Mouse (Mus musculus) stomach, embryonic 14.5 days (tissue): ENCODE data around the gene Ncapd3. TPM values are rescaled to one million over a fixed set of nuclear protein-coding genes. Genes with fewer than 3 reads are reported as not detected.

ENCODE experiments used
- ATAC-seq: fragments of 200-750 bp; cut with Nextera tagmentation; 2 replicates; pipeline ENCODE4 v1.8.0; 2017; ENCODE audit warnings: low read depth, moderate TSS enrichment; ENCODE audit not compliant: insufficient number of reproducible peaks, insufficient read depth, low FRiP score
- H3K27ac ChIP-seq: fragments of 300-500 bp; sonication (generic); 2 replicates; pipeline ENCODE4 v1.5.1; 2014; ENCODE audit warnings: mild to moderate bottlenecking, low read length, moderate library complexity, mixed read lengths
- H3K27me3 ChIP-seq: fragments of 300-500 bp; sonication (generic); 2 replicates; pipeline ENCODE4 v1.6.1; 2014; ENCODE audit warnings: low read length, control low read depth, mixed read lengths; ENCODE audit not compliant: control insufficient read depth, insufficient read depth
- H3K36me3 ChIP-seq: fragments of 300-500 bp; sonication (generic); 2 replicates; pipeline ENCODE4 v1.6.1; 2014; ENCODE audit warnings: mild to moderate bottlenecking, control low read depth, low read length, moderate library complexity, mixed read lengths; ENCODE audit not compliant: control insufficient read depth, insufficient read depth
- H3K4me1 ChIP-seq: fragments of 300-500 bp; sonication (generic); 2 replicates; pipeline ENCODE4 v1.6.1; 2014; ENCODE audit warnings: low read length, control low read depth, mixed read lengths; ENCODE audit not compliant: control insufficient read depth, insufficient read depth
- H3K4me2 ChIP-seq: fragments of 300-500 bp; sonication (generic); replicated peaks from 2 replicates; pipeline ENCODE4 v1.6.1; 2014; ENCODE audit warnings: low read depth, low read length, control low read depth
- H3K4me3 ChIP-seq: fragments of 300-500 bp; sonication (generic); 2 replicates; pipeline ENCODE4 v1.5.1; 2014; ENCODE audit warnings: low read depth, low read length, control low read depth
- H3K9ac ChIP-seq: fragments of 300-500 bp; sonication (generic); replicated peaks from 2 replicates; pipeline ENCODE4 v1.6.1; 2014; ENCODE audit warnings: low read depth, mild to moderate bottlenecking, control low read depth, low read length, moderate library complexity, mixed read lengths
- H3K9me3 ChIP-seq: fragments of 300-500 bp; sonication (generic); 2 replicates; pipeline ENCODE4 v1.6.1; 2016; ENCODE audit warnings: low read depth, low read length, control low read depth; ENCODE audit not compliant: control insufficient read depth
- WGBS: fragments of 180-500 bp; shearing (Covaris S2); extraction: QIAGEN DNeasy Blood & Tissue Kit; methylation state at CpG from one replicate; pipeline ENCODE4 v1.1.7; 2014; 5-methylcytosine and 5-hydroxymethylcytosine counted together
- polyA plus RNA-seq: library from polyadenylated mRNA; unstranded; fragments of >200 nt; fragmentation: Nextera tagmentation; extraction: Ambion mirVana; gene quantifications from 2 replicates; pipeline ENCODE4 v1.2.1, GENCODE M21; 2014

The Ncapd3 gene
- polyA plus RNA-seq, 1 experiment from 2014 or later: 33.7 TPM

GRCm38 (mm10) chr9:27023681-27024080 lies 6.3 kb upstream of the Ncapd3 start:
- Histone ChIP-seq H3K4me2 (no peak overlapping the region), H3K27ac (no peak overlapping the region), H3K4me3 (no peak overlapping the region), H3K4me1 (peaks cover 16% of the 10 kb centered on the region), H3K36me3 (peaks cover 7% of the 10 kb centered on the region), H3K27me3 (no peaks in the 10 kb centered on the region), H3K9me3 (no peaks in the 10 kb centered on the region), H3K9ac (no peak overlapping the region)
- WGBS: 84% methylated on average over 4 of the region's 4 CpGs
- no peak for ATAC-seq

DNA sequence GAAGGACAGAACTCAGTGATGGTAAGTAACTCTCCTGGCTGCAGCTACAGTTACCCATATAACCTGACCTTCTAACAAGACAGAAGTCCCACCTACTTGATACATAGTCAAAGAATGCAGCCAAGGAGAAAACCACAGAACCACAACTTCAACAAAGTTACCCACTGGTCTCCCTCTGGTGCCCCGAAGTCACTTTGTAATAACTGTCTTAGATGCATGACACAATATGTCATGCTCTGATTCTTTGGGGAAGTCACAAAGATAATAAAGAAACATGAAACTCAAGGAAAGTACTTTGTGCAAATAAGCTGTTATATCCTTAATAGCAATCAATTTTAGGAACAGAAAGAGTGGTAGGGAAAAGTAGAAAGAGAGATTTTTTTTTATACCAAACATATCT lies 3.3 kb upstream of the Ncapd3 start:
- Histone ChIP-seq H3K9ac (no peak overlapping the region), H3K27me3 (no peaks in the 10 kb centered on the region), H3K36me3 (peaks cover 3% of the 10 kb centered on the region), H3K27ac (no peak overlapping the region), H3K4me1 (peaks cover 24% of the 10 kb centered on the region), H3K4me2 (no peak overlapping the region), H3K9me3 (no peaks in the 10 kb centered on the region), H3K4me3 (no peak overlapping the region)
- ATAC-seq: no peak
- WGBS: 83% methylated on average over 1 of the region's 1 CpGs

DNA sequence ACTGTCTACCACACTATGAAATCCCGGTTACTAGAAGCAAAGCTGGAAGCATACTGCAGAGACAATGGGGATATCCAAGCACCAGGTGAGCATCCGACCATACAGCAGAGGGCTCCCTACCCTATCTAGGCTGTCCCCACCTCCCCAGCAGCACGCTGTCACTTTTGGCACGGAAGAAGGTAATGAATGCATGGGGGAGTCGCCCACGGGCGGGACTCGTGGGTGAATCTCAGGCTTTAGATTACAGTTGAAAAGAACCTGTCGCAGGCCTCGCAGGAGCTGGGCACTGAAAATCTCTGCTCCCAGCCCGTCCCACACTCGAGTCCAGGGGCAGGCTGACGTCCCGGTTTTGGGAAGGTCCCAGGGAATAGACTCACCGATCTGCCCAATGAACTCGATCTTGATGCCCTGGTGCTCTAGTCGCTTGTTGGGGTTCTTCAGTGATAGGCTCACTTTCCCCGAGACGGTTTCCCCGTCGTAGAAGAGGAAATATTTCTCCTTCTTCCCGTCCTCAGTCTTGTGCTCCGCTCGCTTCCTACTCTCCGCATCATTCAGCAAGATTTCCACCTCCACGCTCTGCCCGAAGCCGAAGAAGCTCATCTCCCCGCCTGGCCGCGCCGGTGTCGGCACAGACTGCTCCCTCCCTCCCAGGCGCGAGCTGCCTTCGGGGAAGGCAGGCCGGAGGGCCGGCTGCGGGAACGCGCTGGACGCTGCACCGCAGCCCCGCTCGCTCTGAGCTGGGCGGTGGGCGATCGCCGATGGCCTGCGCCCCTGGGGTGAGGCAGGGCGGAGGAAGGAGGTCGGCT lies 750 bp upstream of the Ncapd3 start:
- Histone ChIP-seq H3K27me3 (no peaks in the 10 kb centered on the region), H3K27ac (peak overlapping the region; percentile 92), H3K9me3 (no peaks in the 10 kb centered on the region), H3K36me3 (peaks cover 3% of the 10 kb centered on the region), H3K9ac (peak overlapping the region; percentile 89), H3K4me3 (peak overlapping the region; percentile 93), H3K4me1 (peaks cover 31% of the 10 kb centered on the region), H3K4me2 (peak overlapping the region; percentile 91)
- peak; percentile 21 for ATAC-seq
- under 1% methylated on average over 52 of the region's 52 CpGs for WGBS

DNA sequence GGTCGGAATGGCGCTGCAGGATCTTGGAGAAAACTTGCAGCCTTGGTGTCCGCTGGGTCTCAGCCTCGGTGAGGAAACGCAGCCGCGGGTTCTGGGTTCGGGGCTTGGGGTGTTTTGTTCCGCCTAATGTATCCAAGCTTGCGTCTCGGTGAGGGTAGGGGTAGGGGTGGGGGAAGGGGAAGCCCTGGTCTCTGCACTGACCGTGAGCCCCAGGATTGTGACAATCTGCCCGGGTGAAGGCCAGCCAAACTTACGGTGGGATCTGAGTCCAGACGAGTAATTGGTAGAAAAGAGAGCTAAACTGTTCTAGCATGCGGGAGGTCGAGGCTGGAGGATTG lies 757 bp downstream of the Ncapd3 start:
- no peaks in the 10 kb centered on the region for H3K27me3 ChIP-seq
- H3K9ac ChIP-seq: peak overlapping the region; percentile 68
- H3K4me3 ChIP-seq: peak overlapping the region; percentile 93
- no peak; the same call in 1 of the 2 replicates for ATAC-seq
- peaks cover 31% of the 10 kb centered on the region for H3K4me1 ChIP-seq
- H3K4me2 ChIP-seq: peak overlapping the region; percentile 64
- no peak overlapping the region for H3K27ac ChIP-seq
- H3K36me3 ChIP-seq: no peaks in the 10 kb centered on the region; the same call in 1 of the 2 replicates
- H3K9me3 ChIP-seq: no peaks in the 10 kb centered on the region
- under 1% methylated on average over 17 of the region's 17 CpGs for WGBS

GRCm38 (mm10) chr9:27043892-27044291 lies 13.9 kb downstream of the Ncapd3 start:
- ATAC-seq: no peak
- WGBS: 83% methylated on average over 5 of the region's 5 CpGs

GRCm38 (mm10) chr9:27049492-27049891 lies 19.5 kb downstream of the Ncapd3 start:
- Histone ChIP-seq H3K36me3 (peaks cover 74% of the 10 kb centered on the region), H3K27me3 (no peaks in the 10 kb centered on the region), H3K4me3 (no peak overlapping the region), H3K9me3 (no peaks in the 10 kb centered on the region), H3K27ac (no peak overlapping the region), H3K4me2 (no peak overlapping the region), H3K4me1 (no peaks in the 10 kb centered on the region), H3K9ac (no peak overlapping the region)
- no peak for ATAC-seq
- 81% methylated on average over 2 of the region's 2 CpGs for WGBS

More at GRCm38 (mm10) chr9:27043892-27044291, 13.9 kb downstream of the Ncapd3 start:
- Histone ChIP-seq H3K9me3 (no peaks in the 10 kb centered on the region), H3K27ac (no peak overlapping the region), H3K9ac (no peak overlapping the region), H3K27me3 (no peaks in the 10 kb centered on the region), H3K4me3 (no peak overlapping the region), H3K36me3 (peaks cover 67% of the 10 kb centered on the region), H3K4me2 (no peak overlapping the region), H3K4me1 (no peaks in the 10 kb centered on the region)

DNA sequence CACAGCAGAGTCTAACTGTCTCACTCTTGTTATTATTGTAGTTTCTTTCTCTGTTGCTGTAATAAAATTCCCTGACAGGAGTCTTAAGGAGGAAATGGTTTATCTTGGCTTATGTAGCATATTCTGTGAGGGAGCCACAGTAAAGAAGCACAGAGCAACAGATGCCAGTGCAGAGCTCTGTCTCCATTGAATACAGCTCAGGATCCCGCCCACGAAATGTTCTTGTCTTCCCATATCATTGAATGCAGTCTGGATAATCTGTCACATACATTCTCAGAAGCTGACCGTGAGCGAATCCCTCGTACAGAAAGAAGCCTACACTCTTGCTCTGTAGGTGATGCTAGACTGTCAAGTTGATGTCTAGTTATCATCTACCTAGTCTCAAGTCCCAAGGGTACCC lies 28.4 kb downstream of the Ncapd3 start:
- WGBS: 90% methylated on average over 5 of the region's 5 CpGs
- no peaks in the 10 kb centered on the region for H3K27me3 ChIP-seq
- no peaks in the 10 kb centered on the region for H3K4me1 ChIP-seq
- H3K9ac ChIP-seq: no peak overlapping the region
- peaks cover 62% of the 10 kb centered on the region for H3K36me3 ChIP-seq
- H3K4me2 ChIP-seq: no peak overlapping the region
- no peak overlapping the region for H3K4me3 ChIP-seq
- no peaks in the 10 kb centered on the region for H3K9me3 ChIP-seq
- H3K27ac ChIP-seq: no peak overlapping the region
- ATAC-seq: no peak

DNA sequence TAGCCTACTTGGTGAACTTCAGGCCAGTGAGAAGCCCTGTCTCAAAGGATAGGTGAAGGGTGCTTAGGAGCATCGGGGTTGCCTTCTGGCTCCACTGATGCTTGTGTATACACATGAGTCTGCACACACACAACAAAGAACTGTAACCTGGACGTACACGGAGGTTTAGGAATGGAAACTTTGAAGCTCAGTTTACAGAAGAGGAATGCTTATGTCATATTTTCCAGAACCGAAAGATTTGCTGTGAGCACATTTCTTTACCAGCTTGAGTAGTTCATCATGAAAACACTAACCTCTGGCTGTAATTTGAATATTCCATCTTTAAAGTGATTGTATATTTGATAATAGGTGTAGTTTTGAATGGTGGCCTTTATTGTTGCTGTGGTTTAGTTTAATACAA lies 40.9 kb downstream of the Ncapd3 start:
- H3K36me3 ChIP-seq: peaks cover 44% of the 10 kb centered on the region
- H3K4me3 ChIP-seq: no peak overlapping the region
- no peak overlapping the region for H3K27ac ChIP-seq

GRCm38 (mm10) chr9:27074677-27075076 lies 44.7 kb downstream of the Ncapd3 start:
- ATAC-seq: no peak
- H3K9ac ChIP-seq: no peak overlapping the region
- H3K27ac ChIP-seq: no peak overlapping the region
- no peak overlapping the region for H3K4me2 ChIP-seq
- no peaks in the 10 kb centered on the region for H3K9me3 ChIP-seq
- no peaks in the 10 kb centered on the region for H3K4me1 ChIP-seq
- 89% methylated on average over 1 of the region's 1 CpGs for WGBS
- no peak overlapping the region for H3K4me3 ChIP-seq
- H3K27me3 ChIP-seq: no peaks in the 10 kb centered on the region
- H3K36me3 ChIP-seq: peaks cover 40% of the 10 kb centered on the region

More for the DNA sequence above, 40.9 kb downstream of the Ncapd3 start:
- ATAC-seq: no peak
- Histone ChIP-seq H3K9me3 (no peaks in the 10 kb centered on the region), H3K9ac (no peak overlapping the region), H3K27me3 (no peaks in the 10 kb centered on the region), H3K4me2 (no peak overlapping the region), H3K4me1 (no peaks in the 10 kb centered on the region)
- WGBS: 80% methylated on average over 4 of the region's 4 CpGs
